Mouse (Mus musculus): Measurements from ENCODE around the gene Patj. TPM values are rescaled to one million over a fixed set of nuclear protein-coding genes. Genes with fewer than 3 reads are reported as not detected.
"Not testable (repeated sequence)": the region's sequence is repeated elsewhere in the genome, so short reads cannot be mapped to it uniquely, and the experiment has no call there.

Gene Patj
- polyA plus RNA-seq, 1 experiment = 22.3 TPM

GRCm38 (mm10) chr4:98702201-98702894 is 306.8 kb downstream of the Patj start:
- Histone ChIP-seq H3K4me2 (ENCODE audit: low read depth) (no peak overlapping the region), H3K27me3 (ENCODE audit: control insufficient read depth, insufficient read depth, insufficient read length) (no peaks in the 10 kb centered on the region), H3K79me2 (ENCODE audit: control insufficient read depth, insufficient read depth) (no peaks in the 10 kb centered on the region), H3ac (ENCODE audit: control insufficient read depth, insufficient read length) (no peak overlapping the region), H3K4me3 (no peak overlapping the region), H3K36me3 (ENCODE audit: control insufficient read depth, insufficient read depth) (no peaks in the 10 kb centered on the region)
- TF ChIP-seq E2F4 (IDR thresholded peaks at IDR 0.05; ENCODE audit: insufficient read depth) = no peak
- TF ChIP-seq REST (IDR thresholded peaks at IDR 0.05; ENCODE audit: insufficient read depth, insufficient read length) = no peak

- Histone ChIP-seq H3ac (ENCODE audit: control insufficient read depth, insufficient read length) (no peak overlapping the region), H3K27me3 (ENCODE audit: control insufficient read depth, insufficient read depth, insufficient read length) (no peaks in the 10 kb centered on the region), H3K79me2 (ENCODE audit: control insufficient read depth, insufficient read depth) (no peaks in the 10 kb centered on the region), H3K4me3 (no peak overlapping the region), H3K4me2 (ENCODE audit: low read depth) (no peak overlapping the region), H3K36me3 (ENCODE audit: control insufficient read depth, insufficient read depth) (no peaks in the 10 kb centered on the region)
- TF ChIP-seq MYOG (IDR thresholded peaks at IDR 0.05; ENCODE audit: control insufficient read depth in 1 of 3, insufficient read depth in 1 of 3, insufficient read length in 2 of 3, low read depth in 2 of 3) (no peak), MYOD1 (IDR thresholded peaks at IDR 0.05; ENCODE audit: control insufficient read depth in 1 of 3, insufficient read length in 2 of 3, low read depth in 2 of 3) (no peak), MAX (IDR thresholded peaks at IDR 0.05; ENCODE audit: low read depth) (no peak), E2F4 (IDR thresholded peaks at IDR 0.05; ENCODE audit: insufficient read depth) (no peak), USF1 (IDR thresholded peaks at IDR 0.05; ENCODE audit: low read depth) (no peak), TCF12 (IDR thresholded peaks at IDR 0.05; ENCODE audit: insufficient read depth, poor library complexity, severe bottlenecking) (no peak), POLR2A (IDR thresholded peaks at IDR 0.05; ENCODE audit: insufficient read length, low read depth) (no peak), TCF3 (IDR thresholded peaks at IDR 0.05; ENCODE audit: insufficient read length, low read depth) (no peak), SRF (IDR thresholded peaks at IDR 0.05; ENCODE audit: control insufficient read depth, insufficient read length, low read depth) (no peak)
These were observed 315.3 kb downstream of the Patj start for GRCm38 (mm10) chr4:98710891-98711290.

DNA sequence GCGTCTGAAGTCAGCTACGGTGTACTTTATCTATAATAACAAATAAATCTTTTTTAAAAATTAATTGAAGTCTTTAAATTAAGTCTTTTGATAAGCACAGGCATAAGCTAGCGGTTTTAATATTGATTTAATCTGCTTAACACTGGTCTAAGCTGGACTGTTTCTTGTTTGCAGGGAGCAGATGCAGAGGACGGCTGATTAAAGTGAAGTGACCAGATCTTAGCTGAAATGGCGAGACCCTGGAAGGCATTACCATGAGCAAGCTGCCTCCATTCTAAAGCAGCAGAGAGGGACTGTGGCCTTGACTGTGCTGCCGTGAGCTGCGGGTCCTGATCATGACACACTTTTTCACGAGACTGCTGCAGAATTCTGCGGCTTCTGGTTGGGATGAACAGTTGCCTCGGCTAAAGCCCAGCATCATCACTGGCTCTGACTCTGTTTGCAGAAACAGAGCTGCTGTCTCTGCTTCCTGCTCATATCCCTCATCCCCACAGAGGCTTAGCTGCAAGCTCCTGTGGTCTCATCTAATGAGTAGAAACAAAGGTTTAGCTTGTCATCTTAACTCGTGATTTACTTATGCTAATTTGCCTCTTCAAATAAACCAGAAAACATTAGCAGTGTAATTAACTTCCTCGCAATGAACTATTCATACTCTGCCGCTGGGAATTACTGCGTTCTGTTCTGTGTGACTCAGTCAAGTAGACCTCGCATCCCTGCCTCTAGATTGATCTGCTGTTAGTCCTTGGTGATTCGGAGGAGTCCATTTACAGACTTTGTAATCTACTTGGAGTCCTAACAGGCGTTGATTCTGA is 322.4 kb downstream of the Patj start:
- H3K4me2 ChIP-seq (ENCODE audit: low read depth) = no peak overlapping the region
- no peaks in the 10 kb centered on the region for H3K27me3 ChIP-seq (ENCODE audit: control insufficient read depth, insufficient read depth, insufficient read length)
- no peak overlapping the region for H3ac ChIP-seq (ENCODE audit: control insufficient read depth, insufficient read length)
- H3K36me3 ChIP-seq (ENCODE audit: control insufficient read depth, insufficient read depth) = no peaks in the 10 kb centered on the region
- no peak overlapping the region for H3K4me3 ChIP-seq
- no peak for TF ChIP-seq MAX (IDR thresholded peaks at IDR 0.05; ENCODE audit: low read depth)
- TF ChIP-seq REST (IDR thresholded peaks at IDR 0.05; ENCODE audit: insufficient read depth, insufficient read length) = no peak
- TF ChIP-seq USF1 (IDR thresholded peaks at IDR 0.05; ENCODE audit: low read depth) = no peak
- TF ChIP-seq POLR2AphosphoS2 (IDR thresholded peaks at IDR 0.05; ENCODE audit: insufficient read length, low read depth) = no peak
- H3K79me2 ChIP-seq (ENCODE audit: control insufficient read depth, insufficient read depth) = no peaks in the 10 kb centered on the region

DNA sequence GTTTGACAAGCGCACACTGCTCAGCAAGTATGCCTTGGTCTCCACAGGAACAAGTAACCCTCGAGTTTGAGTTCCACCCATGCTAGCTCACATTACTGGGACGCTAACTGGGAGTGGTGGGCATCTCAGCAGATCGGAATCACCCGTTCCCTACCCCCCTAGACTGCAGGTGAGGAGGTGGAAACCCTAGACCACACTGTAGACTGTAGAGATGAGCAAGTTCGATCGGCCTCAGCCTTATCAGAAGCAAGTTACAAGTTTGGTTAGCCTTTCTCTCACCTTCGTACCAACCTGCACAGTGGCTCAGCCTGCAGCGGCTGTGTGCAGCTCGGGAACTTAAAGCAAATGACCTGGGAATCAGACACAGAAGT is 322.9 kb downstream of the Patj start:
- no peaks in the 10 kb centered on the region for H3K36me3 ChIP-seq (ENCODE audit: control insufficient read depth, insufficient read depth)
- H3K4me3 ChIP-seq = no peak overlapping the region
- no peak overlapping the region for H3K4me2 ChIP-seq (ENCODE audit: low read depth)
- H3ac ChIP-seq (ENCODE audit: control insufficient read depth, insufficient read length) = no peak overlapping the region
- H3K79me2 ChIP-seq (ENCODE audit: control insufficient read depth, insufficient read depth) = no peaks in the 10 kb centered on the region
- TF ChIP-seq REST (IDR thresholded peaks at IDR 0.05; ENCODE audit: insufficient read depth, insufficient read length) = no peak
- no peak for TF ChIP-seq SRF (IDR thresholded peaks at IDR 0.05; ENCODE audit: control insufficient read depth, insufficient read length, low read depth)
- no peak for TF ChIP-seq MYOD1 (IDR thresholded peaks at IDR 0.05; ENCODE audit: control insufficient read depth in 1 of 3, insufficient read length in 2 of 3, low read depth in 2 of 3)
- no peak for TF ChIP-seq POLR2AphosphoS2 (IDR thresholded peaks at IDR 0.05; ENCODE audit: insufficient read length, low read depth)
- no peak for TF ChIP-seq CEBPB (IDR thresholded peaks at IDR 0.05; ENCODE audit: insufficient read depth, poor library complexity, severe bottlenecking)
- TF ChIP-seq TCF3 (IDR thresholded peaks at IDR 0.05; ENCODE audit: insufficient read length, low read depth) = no peak
- TF ChIP-seq USF1 (IDR thresholded peaks at IDR 0.05; ENCODE audit: low read depth) = no peak
- no peak for TF ChIP-seq MYOG (IDR thresholded peaks at IDR 0.05; ENCODE audit: control insufficient read depth in 1 of 3, insufficient read depth in 1 of 3, insufficient read length in 2 of 3, low read depth in 2 of 3)
- TF ChIP-seq TCF12 (IDR thresholded peaks at IDR 0.05; ENCODE audit: insufficient read depth, poor library complexity, severe bottlenecking) = no peak
- TF ChIP-seq MAX (IDR thresholded peaks at IDR 0.05; ENCODE audit: low read depth) = no peak
- no peak for TF ChIP-seq E2F4 (IDR thresholded peaks at IDR 0.05; ENCODE audit: insufficient read depth)
- TF ChIP-seq POLR2A (IDR thresholded peaks at IDR 0.05; ENCODE audit: insufficient read length, low read depth) = no peak
- no peaks in the 10 kb centered on the region for H3K27me3 ChIP-seq (ENCODE audit: control insufficient read depth, insufficient read depth, insufficient read length)

- Histone ChIP-seq H3K79me2 (ENCODE audit: control insufficient read depth, insufficient read depth) (no peaks in the 10 kb centered on the region), H3K4me2 (ENCODE audit: low read depth) (no peak overlapping the region), H3K36me3 (ENCODE audit: control insufficient read depth, insufficient read depth) (no peaks in the 10 kb centered on the region), H3ac (ENCODE audit: control insufficient read depth, insufficient read length) (no peak overlapping the region), H3K27me3 (ENCODE audit: control insufficient read depth, insufficient read depth, insufficient read length) (no peaks in the 10 kb centered on the region), H3K4me3 (no peak overlapping the region)
- TF ChIP-seq E2F4 (IDR thresholded peaks at IDR 0.05; ENCODE audit: insufficient read depth) (no peak), POLR2AphosphoS2 (IDR thresholded peaks at IDR 0.05; ENCODE audit: insufficient read length, low read depth) (no peak), MYOG (IDR thresholded peaks at IDR 0.05; ENCODE audit: control insufficient read depth in 1 of 3, insufficient read depth in 1 of 3, insufficient read length in 2 of 3, low read depth in 2 of 3) (no peak), REST (IDR thresholded peaks at IDR 0.05; ENCODE audit: insufficient read depth, insufficient read length) (no peak), SRF (IDR thresholded peaks at IDR 0.05; ENCODE audit: control insufficient read depth, insufficient read length, low read depth) (no peak), USF1 (IDR thresholded peaks at IDR 0.05; ENCODE audit: low read depth) (no peak), CEBPB (IDR thresholded peaks at IDR 0.05; ENCODE audit: insufficient read depth, poor library complexity, severe bottlenecking) (no peak), POLR2A (IDR thresholded peaks at IDR 0.05; ENCODE audit: insufficient read length, low read depth) (no peak), TCF3 (IDR thresholded peaks at IDR 0.05; ENCODE audit: insufficient read length, low read depth) (no peak)
These were observed 326.9 kb downstream of the Patj start for GRCm38 (mm10) chr4:98722454-98722853.

DNA sequence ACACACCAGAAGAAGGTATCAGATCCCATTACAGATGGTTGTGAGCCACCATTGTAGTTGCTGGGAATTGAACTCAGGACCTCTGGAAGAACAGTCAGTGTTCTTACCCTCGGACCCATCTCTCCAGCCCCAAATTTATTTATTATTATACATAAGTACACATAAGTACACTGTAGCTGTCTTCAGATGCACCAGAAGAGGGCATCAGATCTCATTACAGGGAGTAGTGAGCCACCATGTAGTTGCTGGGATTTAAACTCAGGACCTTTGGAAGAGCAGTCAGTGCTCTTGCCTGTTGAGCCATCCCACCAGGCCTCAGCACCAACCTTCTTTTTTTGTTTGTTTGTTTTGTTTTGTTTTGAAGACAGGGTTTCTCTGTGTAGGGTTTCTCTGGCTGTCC is 329.1 kb downstream of the Patj start:
- not testable (repeated sequence) for H3K36me3 ChIP-seq (ENCODE audit: control insufficient read depth, insufficient read depth); H3K27me3 ChIP-seq (ENCODE audit: control insufficient read depth, insufficient read depth, insufficient read length); H3ac ChIP-seq (ENCODE audit: control insufficient read depth, insufficient read length); H3K4me2 ChIP-seq (ENCODE audit: low read depth); H3K79me2 ChIP-seq (ENCODE audit: control insufficient read depth, insufficient read depth); H3K4me3 ChIP-seq
